Mouse (Mus musculus) embryonic fibroblast, embryonic 13.5 days (primary cell): ENCODE data around the gene Gstp2. TPM values are rescaled to one million over a fixed set of nuclear protein-coding genes. Genes with fewer than 3 reads are reported as not detected.

Experiments used
- H3K27ac ChIP-seq: 2 replicates; pipeline ENCODE4 v1.5.1; 2012; ENCODE audit warnings: low read length, control low read depth, inconsistent platforms; ENCODE audit not compliant: insufficient read depth
- H3K4me1 ChIP-seq: 2 replicates; pipeline ENCODE4 v1.6.1; 2011; ENCODE audit warnings: low read length; ENCODE audit not compliant: control insufficient read depth, insufficient read depth
- H3K4me3 ChIP-seq: 2 replicates; pipeline ENCODE4 v1.5.1; 2011; ENCODE audit warnings: mild to moderate bottlenecking, control low read depth, low read length; ENCODE audit not compliant: insufficient read depth
- CTCF ChIP-seq: IDR thresholded peaks from 2 replicates; pipeline ENCODE4 v1.5.1; 2011; ENCODE audit warnings: mild to moderate bottlenecking, control low read depth, low read length, moderate library complexity, borderline replicate concordance; ENCODE audit not compliant: insufficient read depth
- POLR2A ChIP-seq: IDR thresholded peaks from 2 replicates; pipeline ENCODE4 v1.6.1; 2011; ENCODE audit warnings: low read depth, mild to moderate bottlenecking, control low read depth, low read length, moderate library complexity
- polyA plus RNA-seq: library from polyadenylated mRNA; stranded (reverse); fragments of >200 nt; gene quantifications from 2 replicates; pipeline ENCODE4 v1.2.4, GENCODE M21; 2011; ENCODE audit warnings: low read depth; ENCODE audit not compliant: missing spikeins, insufficient read length

The Gstp2 gene
- polyA plus RNA-seq = 1.7 and 3.1 TPM in 2 replicates

DNA sequence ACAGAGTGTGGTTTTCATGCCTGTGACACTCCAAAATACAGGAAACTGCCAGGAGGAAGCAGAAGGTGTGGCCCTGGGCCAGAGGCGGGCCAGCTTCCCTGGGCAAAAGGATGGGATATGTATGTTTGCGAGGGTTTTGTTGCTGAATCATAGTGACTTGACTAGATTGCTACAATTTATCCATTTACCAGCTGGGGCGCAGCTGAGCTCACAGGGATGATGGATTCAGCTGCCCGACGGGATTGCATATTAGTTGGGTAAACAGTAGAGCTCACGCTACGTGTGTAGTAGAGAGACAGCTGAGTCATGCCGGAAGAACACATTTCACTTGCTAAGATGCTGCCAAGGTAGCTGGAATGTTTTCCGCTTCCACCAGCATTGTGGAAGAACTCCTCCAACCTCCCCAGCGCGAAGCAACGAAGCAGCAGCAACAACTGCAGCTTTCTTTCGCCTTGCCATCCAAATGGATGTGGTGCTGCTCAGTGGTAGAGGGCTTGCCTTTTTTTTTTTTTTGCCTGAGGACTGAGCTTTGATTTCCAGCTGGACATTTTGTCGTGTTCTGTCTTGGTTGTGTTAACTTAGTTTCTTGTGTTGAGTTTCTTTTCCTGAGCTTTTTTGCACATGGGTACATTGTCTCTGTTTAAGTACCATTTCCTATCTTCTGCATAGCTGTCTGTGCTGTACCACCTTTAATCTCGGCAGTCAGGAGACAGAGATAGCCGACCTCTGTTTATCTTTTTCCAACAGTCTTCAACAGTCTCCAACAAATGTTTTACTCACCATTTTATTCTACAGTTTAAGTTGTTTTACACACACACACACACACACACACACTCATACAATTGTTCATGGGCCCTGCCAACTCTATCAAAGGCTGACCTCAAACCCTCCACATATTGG, at the start of gene Gstp2:
Gene Gstp2 (minus strand): TSS at position 58 of the 900 bp plus-strand sequence.
- Histone ChIP-seq H3K4me3 (no peak within 1 kb of the TSS), H3K4me1 (no peaks in the 10 kb centered on the region), H3K27ac (peak within 1 kb of the TSS; percentile 65)
- TF ChIP-seq POLR2A = no peak
- TF ChIP-seq CTCF = peak; percentile 8; the same call in 1 of the 2 replicates

DNA sequence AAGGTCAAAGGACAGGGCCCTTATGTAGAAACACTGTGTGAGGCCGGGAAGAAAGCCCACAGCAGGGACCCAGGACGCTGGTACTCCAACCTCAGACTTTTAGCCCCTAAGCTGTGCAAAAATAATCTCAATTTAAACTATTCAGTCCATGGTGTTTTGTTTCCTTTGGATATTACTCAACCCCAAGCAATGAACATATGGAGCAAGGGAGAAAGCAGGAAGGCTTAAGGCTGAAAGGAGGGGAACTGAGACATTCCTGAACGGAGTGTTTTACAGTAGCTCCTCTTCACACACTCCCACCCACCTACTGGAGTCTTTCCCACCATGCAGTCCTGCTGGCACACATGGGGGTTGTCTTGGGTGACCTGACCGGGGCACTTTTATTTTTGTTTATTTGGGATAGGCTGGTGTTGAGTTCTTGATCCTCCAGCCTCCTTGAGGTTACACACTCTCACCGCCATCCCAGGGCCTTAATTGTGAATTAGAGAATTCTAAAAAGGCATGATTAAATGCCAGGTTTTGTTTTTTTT, 49.0 kb upstream of the Gstp2 start:
- no peak overlapping the region for H3K27ac ChIP-seq
- H3K4me1 ChIP-seq = peaks cover 5% of the 10 kb centered on the region; the same call in 1 of the 2 replicates
- TF ChIP-seq POLR2A (no peak), CTCF (no peak)
- H3K4me3 ChIP-seq = no peak overlapping the region

DNA sequence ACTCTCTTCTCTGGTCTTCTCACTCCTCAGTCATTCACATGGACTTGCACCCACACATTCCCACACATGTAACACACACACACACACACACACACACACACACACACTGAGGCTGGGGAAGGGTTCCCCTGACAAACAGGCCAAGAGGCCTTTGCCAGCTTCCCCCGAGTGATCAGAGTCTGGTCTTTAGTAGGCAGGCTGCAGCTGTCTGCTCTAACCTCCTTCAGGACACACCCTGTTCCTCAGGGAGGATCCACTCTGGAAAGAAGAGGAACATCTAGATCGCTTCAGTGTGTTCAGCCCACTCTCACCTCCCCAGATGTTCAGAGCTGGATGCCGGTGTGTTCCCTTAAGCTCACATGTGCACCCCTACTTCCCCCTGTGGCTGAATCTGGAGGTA, 48.5 kb upstream of the Gstp2 start:
- H3K4me1 ChIP-seq = peaks cover 2% of the 10 kb centered on the region; the same call in 1 of the 2 replicates
- no peak overlapping the region for H3K4me3 ChIP-seq
- H3K27ac ChIP-seq = no peak overlapping the region
- TF ChIP-seq POLR2A = no peak
- no peak for TF ChIP-seq CTCF

DNA sequence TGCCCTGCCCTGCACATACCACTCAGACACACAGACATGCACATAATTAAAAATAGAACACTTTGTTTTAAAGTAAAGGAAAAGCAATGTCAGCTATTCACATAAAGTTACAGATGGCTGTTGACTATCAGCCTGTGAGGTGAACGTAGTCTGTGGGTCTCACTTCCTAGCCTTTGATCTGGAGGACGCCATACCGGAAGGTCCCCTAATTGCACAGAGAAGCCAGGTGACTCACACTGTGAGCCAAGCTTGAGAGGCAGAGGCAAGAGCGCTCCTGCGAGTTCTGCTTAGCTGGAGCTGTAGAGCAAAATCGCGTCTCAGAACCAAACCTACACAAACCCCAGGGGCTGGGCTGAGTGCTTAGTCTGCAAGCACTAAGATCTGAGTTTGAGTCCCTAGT, 47.9 kb upstream of the Gstp2 start:
- Histone ChIP-seq H3K4me1 (no peaks in the 10 kb centered on the region), H3K4me3 (no peak overlapping the region), H3K27ac (no peak overlapping the region)
- TF ChIP-seq CTCF (no peak), POLR2A (no peak)

DNA sequence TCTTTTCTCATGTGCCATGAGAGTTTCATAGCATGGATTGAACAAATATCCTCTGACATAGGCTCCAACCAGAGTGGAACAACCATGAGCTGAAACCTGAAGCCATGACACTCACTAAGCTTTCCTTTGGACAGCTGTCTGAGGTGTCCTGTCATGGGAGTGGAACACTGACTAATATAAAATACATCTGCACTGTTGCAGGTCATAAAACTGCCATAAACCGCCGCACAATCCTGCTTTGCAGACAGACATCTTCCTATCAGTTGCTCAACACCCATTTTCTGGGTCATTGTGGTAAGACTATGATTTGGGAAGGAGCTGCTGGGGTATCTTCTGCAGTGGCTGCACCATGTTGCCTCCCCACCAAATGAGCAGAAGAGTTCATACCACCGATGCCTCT, 46.9 kb upstream of the Gstp2 start:
- H3K4me1 ChIP-seq = no peaks in the 10 kb centered on the region
- H3K4me3 ChIP-seq = no peak overlapping the region
- no peak overlapping the region for H3K27ac ChIP-seq
- no peak for TF ChIP-seq CTCF
- no peak for TF ChIP-seq POLR2A

DNA sequence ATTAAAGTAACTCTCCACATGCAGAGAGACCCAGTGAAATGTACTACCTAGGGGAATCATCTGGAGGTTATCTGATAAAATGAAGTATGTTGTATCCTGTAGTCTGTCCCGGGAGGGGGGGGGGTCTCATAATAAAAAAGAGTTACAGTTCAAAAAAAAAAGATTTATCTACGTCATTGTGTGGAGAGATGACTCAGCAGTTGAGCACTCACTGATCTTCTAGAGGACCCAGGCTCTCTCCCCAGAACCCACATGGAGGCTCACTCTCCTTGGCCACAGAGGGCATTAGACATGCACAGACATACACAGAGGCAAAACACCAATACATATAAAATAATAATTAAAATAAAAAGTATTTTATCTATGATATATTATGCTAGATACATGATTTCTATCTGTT, 45.6 kb upstream of the Gstp2 start:
- TF ChIP-seq CTCF = no peak
- TF ChIP-seq POLR2A = no peak
- Histone ChIP-seq H3K27ac (no peak overlapping the region), H3K4me1 (no peaks in the 10 kb centered on the region), H3K4me3 (no peak overlapping the region)

DNA sequence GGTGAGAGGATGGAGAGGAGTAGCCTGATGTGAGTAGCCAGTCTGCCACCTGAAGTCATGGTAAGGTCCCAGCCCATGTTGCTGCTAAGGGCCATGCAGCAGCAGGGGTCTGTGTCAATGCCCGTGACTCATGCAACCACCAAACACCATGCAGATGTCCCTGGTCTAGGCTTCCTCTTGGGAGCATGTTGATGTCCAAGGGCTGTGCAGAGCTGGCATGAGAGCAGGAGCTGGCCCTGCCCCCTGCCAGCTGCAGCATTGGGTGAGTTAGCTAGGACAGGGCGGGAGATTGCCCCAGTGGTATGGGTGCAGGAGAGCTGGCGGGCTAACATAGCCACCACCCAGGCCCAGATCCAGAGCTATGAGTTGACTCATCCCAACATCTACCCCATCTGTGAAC, 44.6 kb upstream of the Gstp2 start:
- TF ChIP-seq CTCF = no peak
- no peak for TF ChIP-seq POLR2A
- no peak overlapping the region for H3K4me3 ChIP-seq
- H3K4me1 ChIP-seq = no peaks in the 10 kb centered on the region
- H3K27ac ChIP-seq = no peak overlapping the region

DNA sequence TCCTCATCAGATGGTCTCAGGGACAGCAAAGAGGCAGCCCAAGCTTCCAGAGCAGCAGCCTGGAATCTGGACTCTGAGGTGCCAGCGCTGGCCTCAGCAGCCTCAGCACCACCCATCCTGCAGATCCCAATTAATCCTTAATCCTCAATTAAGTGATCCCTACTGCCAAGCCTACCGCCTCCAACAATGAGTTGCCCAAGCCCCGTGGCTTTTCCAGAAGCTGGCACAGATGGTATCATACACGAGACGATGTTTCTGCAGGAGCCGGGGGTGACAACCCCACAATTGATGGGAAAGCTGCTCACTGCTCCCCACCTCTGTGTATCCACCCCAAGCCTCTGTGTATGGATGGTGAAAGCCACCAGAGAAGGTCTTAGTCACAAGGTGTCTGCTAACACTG, 43.3 kb upstream of the Gstp2 start:
- H3K27ac ChIP-seq = no peak overlapping the region
- H3K4me1 ChIP-seq = no peaks in the 10 kb centered on the region
- TF ChIP-seq CTCF = no peak
- TF ChIP-seq POLR2A = no peak
- H3K4me3 ChIP-seq = no peak overlapping the region

DNA sequence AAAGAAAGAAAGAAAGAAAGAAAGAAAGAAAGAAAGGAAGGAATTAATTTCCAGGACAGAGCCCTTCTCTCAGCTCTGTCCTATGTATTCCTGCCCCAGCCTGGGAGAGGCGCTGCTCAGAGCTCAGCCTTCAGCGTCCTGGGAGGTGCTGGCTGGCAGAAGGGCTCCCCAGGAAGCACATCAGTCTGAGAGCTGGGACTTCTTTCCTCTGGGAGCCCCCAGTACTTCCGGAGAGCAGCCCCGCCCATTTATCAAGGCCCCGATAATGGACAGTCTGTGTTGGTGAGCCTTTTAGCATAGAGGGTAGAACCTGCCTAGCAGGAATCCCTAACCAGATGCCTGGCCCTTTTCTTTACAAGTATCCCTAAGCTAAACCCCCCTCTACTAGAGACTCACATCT, 42.3 kb upstream of the Gstp2 start:
- Histone ChIP-seq H3K4me3 (no peak overlapping the region), H3K27ac (no peak overlapping the region), H3K4me1 (no peaks in the 10 kb centered on the region)
- TF ChIP-seq CTCF (no peak), POLR2A (no peak)

DNA sequence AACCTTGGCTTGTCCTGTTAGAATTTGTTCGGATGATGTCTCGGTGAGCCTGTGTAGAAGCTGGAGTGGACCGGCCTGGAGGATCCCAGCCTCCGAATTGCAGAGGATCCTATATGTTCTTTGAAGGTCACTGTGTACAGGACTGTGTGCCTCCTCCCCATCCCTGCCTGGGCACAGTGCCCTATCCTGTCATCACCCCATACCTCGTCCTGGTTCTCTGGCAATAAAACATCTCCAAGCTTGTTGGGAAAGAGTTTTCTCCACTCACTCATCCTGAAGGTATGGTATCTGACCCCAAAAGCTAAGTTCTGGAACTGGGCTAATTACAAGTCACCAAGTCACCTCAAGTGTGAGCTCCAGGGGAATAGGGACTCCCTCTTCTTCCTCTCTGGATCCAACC, 41.3 kb upstream of the Gstp2 start:
- no peaks in the 10 kb centered on the region for H3K4me1 ChIP-seq
- no peak overlapping the region for H3K27ac ChIP-seq
- TF ChIP-seq CTCF (no peak), POLR2A (no peak)
- no peak overlapping the region for H3K4me3 ChIP-seq

DNA sequence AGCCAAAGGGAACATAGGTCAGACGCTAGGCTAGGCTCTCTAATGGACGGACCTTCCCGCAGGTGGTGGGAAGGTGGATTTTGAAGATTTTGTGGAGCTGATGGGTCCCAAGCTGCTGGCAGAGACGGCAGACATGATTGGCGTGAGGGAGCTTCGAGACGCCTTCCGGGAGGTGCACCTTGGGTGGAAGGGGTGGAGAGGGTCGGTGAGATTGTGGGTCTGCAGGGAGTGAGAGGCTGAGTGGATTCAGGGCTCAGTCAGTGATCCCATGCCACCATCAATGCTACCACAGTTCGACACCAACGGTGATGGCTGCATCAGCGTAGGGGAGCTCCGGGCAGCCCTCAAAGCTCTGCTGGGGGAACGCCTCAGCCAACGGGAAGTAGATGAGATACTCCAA, 40.3 kb upstream of the Gstp2 start:
- Histone ChIP-seq H3K4me3 (no peak overlapping the region), H3K4me1 (no peaks in the 10 kb centered on the region), H3K27ac (no peak overlapping the region)
- TF ChIP-seq CTCF (no peak), POLR2A (no peak)
